Mouse (Mus musculus) cortical plate, adult 2 months (tissue): ENCODE measurements around the gene Casq2. TPM values are rescaled to one million over a fixed set of nuclear protein-coding genes. Genes with fewer than 3 reads are reported as not detected.

Experiments used
- H3K27ac ChIP-seq: fragments of 200-500 bp; 2 replicates; pipeline ENCODE4 v1.5.1; 2012; ENCODE audit warnings: low read length, control low read depth, inconsistent platforms; ENCODE audit not compliant: insufficient read depth
- H3K4me1 ChIP-seq: fragments of 200-500 bp; 2 replicates; pipeline ENCODE4 v1.6.1; 2011; ENCODE audit warnings: low read length; ENCODE audit not compliant: control insufficient read depth, insufficient read depth
- H3K4me3 ChIP-seq: fragments of 200-500 bp; 2 replicates; pipeline ENCODE4 v1.5.1; 2011; ENCODE audit warnings: mild to moderate bottlenecking, low read length, control low read depth; ENCODE audit not compliant: insufficient read depth
- CTCF ChIP-seq: fragments of 200-500 bp; IDR thresholded peaks from 2 replicates; pipeline ENCODE4 v1.5.1; 2011; ENCODE audit warnings: mild to moderate bottlenecking, control low read depth, low read length; ENCODE audit not compliant: insufficient read depth; ENCODE audit errors: extremely low read depth
- POLR2A ChIP-seq: fragments of 200-500 bp; IDR thresholded peaks from 2 replicates; pipeline ENCODE4 v1.6.1; 2011; ENCODE audit warnings: mild to moderate bottlenecking, low read length, control low read depth; ENCODE audit not compliant: insufficient read depth; ENCODE audit errors: extremely low read depth
- polyA plus RNA-seq: library from polyadenylated mRNA; depleted of rRNA; stranded (reverse); fragments of >200 nt; gene quantifications from 2 replicates; pipeline ENCODE4 v1.2.3, GENCODE M21; 2012

The Casq2 gene
- polyA plus RNA-seq, 1 experiment = 6.4 TPM

DNA sequence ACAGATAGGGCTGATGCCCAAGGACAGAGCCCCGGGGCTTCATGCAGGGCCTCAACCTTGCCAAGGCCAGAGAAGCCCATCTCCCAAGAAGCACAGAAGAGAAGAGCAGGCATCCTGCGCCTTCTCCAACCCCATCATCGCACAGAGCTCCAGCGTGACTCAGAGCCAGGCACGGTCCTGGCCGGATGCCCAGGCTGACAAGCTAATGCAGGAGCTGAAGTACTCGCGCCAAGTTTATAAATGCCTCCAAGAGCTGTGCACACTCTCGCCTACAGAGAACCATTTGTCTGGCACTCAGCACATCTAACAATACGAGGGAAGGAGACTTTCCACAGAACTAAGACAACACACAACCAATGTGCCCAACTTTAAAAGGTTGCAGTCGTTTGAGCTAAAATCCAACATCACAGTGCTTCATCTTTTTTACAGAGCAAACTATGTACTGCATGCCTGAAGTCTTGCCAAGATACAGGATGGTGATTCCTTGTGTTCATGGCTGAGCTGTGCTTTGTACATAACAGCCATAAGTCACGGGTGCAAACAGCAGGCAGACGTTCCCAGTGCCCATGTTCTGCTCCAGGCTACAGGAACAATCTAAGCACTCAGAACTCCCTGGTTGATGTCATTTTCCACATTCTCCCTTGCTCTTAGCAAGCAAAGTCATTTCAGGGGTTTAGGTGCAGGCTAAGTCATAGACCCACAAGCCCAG is 83.1 kb downstream of the Casq2 start:
- no peak for TF ChIP-seq CTCF
- H3K4me1 ChIP-seq = peaks cover 7% of the 10 kb centered on the region
- H3K27ac ChIP-seq = no peak overlapping the region
- no peak overlapping the region for H3K4me3 ChIP-seq

DNA sequence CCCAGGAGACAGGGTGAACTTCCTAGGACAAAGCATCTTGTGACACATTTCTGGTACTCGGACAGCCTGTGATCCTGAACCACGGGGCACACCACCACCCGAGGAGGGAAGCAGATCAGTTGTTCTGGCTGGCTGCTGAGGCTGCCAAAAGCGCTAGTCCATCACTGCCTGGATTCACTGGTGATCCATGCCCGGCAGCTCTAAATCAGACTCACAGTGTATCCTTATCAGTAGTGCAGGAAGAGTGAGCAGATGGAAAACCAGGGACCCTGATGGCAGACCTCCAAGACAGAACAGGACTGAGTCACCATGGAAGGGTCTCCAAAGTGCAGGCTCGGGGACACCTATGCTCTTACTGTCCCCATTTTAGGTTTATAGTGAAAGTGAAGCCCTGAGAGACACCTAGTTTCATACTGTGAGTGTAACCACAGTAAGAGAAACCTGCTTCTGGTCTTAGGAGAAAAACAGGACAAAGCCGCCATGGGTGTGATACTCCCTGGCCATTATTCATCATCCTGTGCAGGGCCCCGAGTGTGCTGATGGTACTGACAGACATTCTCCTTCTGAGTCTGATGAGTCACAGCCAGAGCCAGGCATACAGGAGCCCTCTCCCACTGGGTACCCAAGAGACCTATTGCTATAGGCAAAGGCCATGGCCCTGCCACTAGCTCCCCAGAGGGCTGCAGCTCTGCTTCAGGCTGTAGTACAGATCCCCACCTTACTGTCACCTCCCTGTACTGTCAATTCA is 88.1 kb downstream of the Casq2 start:
- H3K27ac ChIP-seq = no peak overlapping the region
- H3K4me3 ChIP-seq = no peak overlapping the region
- H3K4me1 ChIP-seq = peaks cover 5% of the 10 kb centered on the region
- TF ChIP-seq CTCF (no peak), POLR2A (no peak)

DNA sequence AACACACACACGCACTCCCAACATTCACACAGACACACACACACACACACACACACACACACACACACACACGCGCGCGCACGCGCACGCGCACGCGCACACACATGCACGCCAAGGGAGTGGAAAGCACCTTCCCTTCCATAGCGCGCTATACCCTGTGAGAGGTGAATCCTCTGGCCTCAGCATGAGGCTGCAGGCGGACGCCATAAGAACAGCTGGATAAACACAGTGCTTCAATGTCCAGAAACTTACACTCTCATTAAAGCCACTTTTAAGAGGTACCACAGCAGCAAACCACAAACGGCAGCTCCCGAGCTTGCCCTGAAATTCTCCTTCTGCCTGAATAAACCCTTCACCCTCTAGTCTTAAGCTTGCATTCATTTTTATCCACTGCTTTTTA is 89.5 kb downstream of the Casq2 start:
- TF ChIP-seq CTCF (no peak), POLR2A (no peak)
- no peak overlapping the region for H3K27ac ChIP-seq
- no peak overlapping the region for H3K4me3 ChIP-seq
- no peaks in the 10 kb centered on the region for H3K4me1 ChIP-seq

DNA sequence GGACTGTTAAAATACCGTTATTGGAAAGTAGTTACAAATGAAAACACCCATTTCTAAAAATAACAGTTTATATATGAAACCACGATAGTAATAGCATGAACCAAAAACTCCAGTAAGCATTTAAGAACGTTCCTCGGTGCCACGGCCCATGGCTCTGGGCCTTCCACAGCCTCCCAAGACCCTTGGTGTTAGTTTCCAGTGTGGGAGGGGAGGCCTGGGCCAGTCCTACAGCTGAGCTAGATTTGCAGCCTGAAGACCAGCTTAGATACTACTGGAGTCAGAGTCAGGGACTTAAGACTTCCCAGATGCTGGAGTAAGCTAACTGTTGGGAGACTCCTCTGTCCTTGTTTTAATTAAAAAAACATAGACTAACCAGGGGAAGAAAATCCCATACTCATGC is 89.9 kb downstream of the Casq2 start:
- no peak overlapping the region for H3K27ac ChIP-seq

DNA sequence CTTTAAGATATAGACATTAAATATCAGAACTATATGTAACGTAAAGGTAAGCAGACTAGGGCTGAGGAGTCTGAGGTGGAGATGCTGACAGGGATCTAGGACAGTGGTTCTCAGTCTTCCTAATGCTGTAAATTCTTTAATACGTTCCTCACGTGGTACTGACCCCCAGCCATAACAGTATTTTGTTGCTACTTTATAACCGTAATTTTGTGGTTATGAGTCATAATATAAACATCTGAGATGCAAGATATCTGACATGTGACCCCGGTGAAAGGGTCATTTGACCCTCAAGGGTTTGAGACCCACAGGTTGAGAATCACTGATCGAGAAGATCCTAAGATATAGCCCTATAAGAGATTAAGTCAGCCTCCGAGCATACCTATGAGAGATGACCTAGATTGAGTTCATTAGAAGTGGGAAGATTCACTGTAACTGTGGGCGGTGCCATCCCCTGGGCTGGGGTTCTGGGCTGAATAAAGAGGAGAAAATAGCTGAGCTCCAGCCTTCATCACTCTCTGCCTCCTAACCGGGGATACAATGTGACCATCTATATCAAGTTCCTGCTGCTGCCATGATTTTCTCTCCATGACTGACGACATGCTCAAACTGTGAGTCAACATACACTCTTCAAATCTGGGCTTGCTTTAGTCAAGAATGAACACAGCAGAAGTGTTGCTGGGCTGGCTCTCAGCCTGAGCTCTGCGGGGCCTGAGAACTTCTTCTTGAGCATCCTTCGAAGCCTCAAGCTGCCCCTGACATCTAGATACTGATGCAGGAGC is 91.8 kb downstream of the Casq2 start:
- TF ChIP-seq CTCF (no peak), POLR2A (no peak)
- no peaks in the 10 kb centered on the region for H3K4me1 ChIP-seq
- no peak overlapping the region for H3K27ac ChIP-seq
- no peak overlapping the region for H3K4me3 ChIP-seq

More for the DNA sequence above, 89.9 kb downstream of the Casq2 start:
- Histone ChIP-seq H3K4me3 (no peak overlapping the region), H3K4me1 (no peaks in the 10 kb centered on the region)
- TF ChIP-seq POLR2A (no peak), CTCF (no peak)

DNA sequence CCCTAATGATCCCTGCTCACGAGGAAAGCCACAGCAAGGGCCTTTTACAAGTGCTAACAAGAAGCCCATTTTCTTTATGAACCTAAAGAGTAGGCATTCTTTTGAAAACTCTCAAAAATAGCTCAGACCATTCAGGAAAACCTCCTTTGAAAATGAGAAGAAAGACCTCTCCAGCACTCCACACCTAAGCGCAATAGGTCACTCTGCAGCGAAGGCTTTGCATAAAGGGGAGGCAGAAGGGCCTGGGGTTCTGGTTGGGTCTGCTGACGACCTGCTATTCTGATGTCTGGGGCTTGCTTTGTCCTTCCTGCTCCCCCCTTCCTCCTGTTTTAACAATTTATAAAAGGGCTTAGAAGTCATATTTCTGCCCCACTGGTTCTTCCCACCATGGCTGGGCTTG is 93.7 kb downstream of the Casq2 start:
- Histone ChIP-seq H3K4me3 (no peak overlapping the region), H3K27ac (no peak overlapping the region), H3K4me1 (no peaks in the 10 kb centered on the region)
- no peak for TF ChIP-seq CTCF
- no peak for TF ChIP-seq POLR2A

DNA sequence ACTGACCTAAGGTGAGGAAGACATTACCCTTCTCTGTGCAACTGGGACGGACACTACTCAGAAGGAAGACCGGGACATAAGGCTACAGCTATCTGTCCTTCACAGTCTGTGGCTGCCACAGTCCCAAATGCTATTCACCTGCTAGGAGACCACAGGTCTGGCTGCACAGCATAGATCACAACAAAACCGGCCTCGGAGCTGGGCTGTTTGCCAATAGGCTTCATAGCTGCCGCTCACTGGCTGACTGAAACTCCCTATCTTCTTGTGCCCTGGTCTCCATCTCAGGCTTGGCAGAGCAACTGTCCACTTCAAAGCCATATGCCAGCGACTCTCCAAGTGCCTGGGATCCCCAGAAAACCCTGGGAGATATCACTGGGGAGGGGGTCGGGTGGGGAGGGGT is 94.5 kb downstream of the Casq2 start:
- TF ChIP-seq CTCF (no peak), POLR2A (no peak)
- no peak overlapping the region for H3K4me3 ChIP-seq
- no peaks in the 10 kb centered on the region for H3K4me1 ChIP-seq
- no peak overlapping the region for H3K27ac ChIP-seq

DNA sequence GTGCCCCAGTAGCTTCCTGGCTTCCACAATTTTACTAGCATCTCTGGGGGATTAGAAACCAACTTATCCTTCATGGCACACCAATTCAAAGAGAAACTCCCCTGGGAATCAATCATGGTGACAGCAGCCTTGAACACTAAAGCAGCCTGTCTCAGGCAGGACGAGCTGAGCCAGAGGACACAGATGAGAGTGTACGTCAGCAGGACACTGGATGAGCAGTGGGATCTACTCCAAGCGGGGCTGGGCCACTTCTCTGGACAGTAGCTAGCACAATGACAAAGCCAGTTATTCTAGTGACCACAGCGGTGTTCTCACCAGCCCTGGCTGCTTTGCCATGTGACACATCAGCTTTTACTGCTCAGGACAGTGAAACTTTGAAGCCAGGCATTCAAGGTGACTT is 95.0 kb downstream of the Casq2 start:
- Histone ChIP-seq H3K4me1 (no peaks in the 10 kb centered on the region), H3K4me3 (no peak overlapping the region), H3K27ac (no peak overlapping the region)
- TF ChIP-seq CTCF = no peak

DNA sequence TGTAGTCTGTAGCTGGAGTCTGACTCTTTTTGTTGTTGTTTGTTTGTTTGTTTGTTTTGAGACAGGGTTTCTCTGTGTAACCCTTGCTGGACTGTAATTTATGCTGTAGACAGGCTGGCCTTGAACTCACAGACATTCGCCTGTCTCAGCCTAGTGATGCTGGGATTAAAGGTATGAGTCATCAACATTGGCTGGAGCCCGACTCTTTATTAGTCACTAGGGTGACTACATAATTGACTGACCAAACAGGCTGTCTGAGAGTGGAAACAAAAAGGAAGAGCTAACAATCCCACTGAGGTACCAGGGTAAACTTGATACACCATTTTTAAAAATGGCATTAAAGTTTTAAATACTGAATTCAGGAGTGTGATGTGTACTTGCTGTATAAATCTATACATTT is 96.4 kb downstream of the Casq2 start:
- Histone ChIP-seq H3K27ac (no peak overlapping the region), H3K4me3 (no peak overlapping the region), H3K4me1 (no peaks in the 10 kb centered on the region)
- TF ChIP-seq CTCF (no peak), POLR2A (no peak)

DNA sequence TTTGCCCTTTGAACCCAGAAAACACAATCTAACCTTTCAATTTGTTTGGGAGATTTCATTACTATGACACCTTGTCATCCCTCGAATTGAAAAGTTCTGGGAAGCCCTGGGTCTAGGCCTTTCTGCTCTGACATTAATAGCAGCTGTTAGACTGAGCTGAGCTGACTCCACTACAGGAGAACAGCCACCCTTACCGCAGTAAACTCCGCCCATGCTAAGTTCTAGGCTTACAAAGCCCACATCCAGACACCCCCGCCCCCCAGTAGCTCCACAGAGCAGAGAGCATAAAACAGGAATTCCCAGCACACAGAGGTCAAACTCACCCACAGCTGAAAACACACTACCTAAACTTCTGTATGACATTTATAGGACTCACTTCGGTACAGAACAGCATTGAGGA is 98.5 kb downstream of the Casq2 start:
- Histone ChIP-seq H3K4me3 (no peak overlapping the region), H3K27ac (no peak overlapping the region), H3K4me1 (no peaks in the 10 kb centered on the region)
- TF ChIP-seq POLR2A (no peak), CTCF (no peak)
